Mouse (Mus musculus) heart, adult 2 months (tissue): ENCODE results near the gene Pitpnc1. TPM values are rescaled to one million over a fixed set of nuclear protein-coding genes. Genes with fewer than 3 reads are reported as not detected.

ENCODE experiments used
- DNase-seq, 2 experiments: peaks; one replicate each; pipeline ENCODE4 v3.0.0; 2021
- H3K27ac ChIP-seq: fragments of 200-600 bp; 2 replicates; pipeline ENCODE4 v1.8.1; 2022
- H3K27me3 ChIP-seq: fragments of 200-500 bp; 2 replicates; pipeline ENCODE4 v1.6.1; 2012; ENCODE audit warnings: mild to moderate bottlenecking, low read length, inconsistent platforms, mixed read lengths; ENCODE audit not compliant: control insufficient read depth, insufficient read depth
- H3K36me3 ChIP-seq: fragments of 200-500 bp; 2 replicates; pipeline ENCODE4 v1.6.1; 2012; ENCODE audit warnings: low read length, inconsistent platforms; ENCODE audit not compliant: control insufficient read depth, insufficient read depth
- H3K4me1 ChIP-seq: fragments of 200-500 bp; 2 replicates; pipeline ENCODE4 v1.6.1; 2011; ENCODE audit warnings: low read length; ENCODE audit not compliant: control insufficient read depth, insufficient read depth
- H3K4me3 ChIP-seq: fragments of 200-600 bp; 2 replicates; pipeline ENCODE4 v1.8.1; 2022
- H3K79me2 ChIP-seq: fragments of 200-500 bp; replicated peaks from 2 replicates; pipeline ENCODE4 v1.6.1; 2012; ENCODE audit warnings: mild to moderate bottlenecking, inconsistent platforms, low read length, moderate library complexity, mixed read lengths; ENCODE audit not compliant: control insufficient read depth, insufficient read depth
- H3K9ac ChIP-seq: fragments of 200-500 bp; 2 replicates; pipeline ENCODE4 v1.6.1; 2012; ENCODE audit warnings: low read depth, mild to moderate bottlenecking, control low read depth, inconsistent platforms, low read length, mixed read lengths
- CTCF ChIP-seq: fragments of 200-600 bp; IDR thresholded peaks from 2 replicates; pipeline ENCODE4 v1.8.1; 2022; ENCODE audit warnings: antibody characterized with exemption, mild to moderate bottlenecking, moderate library complexity
- EP300 ChIP-seq: fragments of 200-500 bp; IDR thresholded peaks from 2 replicates; pipeline ENCODE4 v1.6.1; 2011; ENCODE audit warnings: low read depth, low read length, control low read depth; ENCODE audit not compliant: insufficient read depth
- POLR2A ChIP-seq: fragments of 200-500 bp; IDR thresholded peaks from 2 replicates; pipeline ENCODE4 v1.6.1; 2011; ENCODE audit warnings: mild to moderate bottlenecking, low read depth, low read length, control low read depth; ENCODE audit not compliant: insufficient read depth
- WGBS: fragments of 180-500 bp; shearing (Covaris S2); methylation state at CpG from one replicate; pipeline ENCODE4 v1.1.7; 2018; 5-methylcytosine and 5-hydroxymethylcytosine counted together
- intact Hi-C: fragments of 180-260 bp; cut with DNase I; formaldehyde crosslinking; loops from one replicate; pipeline ENCODE4 v1.15.1; 2025
- polyA plus RNA-seq: library from polyadenylated mRNA; depleted of rRNA; stranded (reverse); fragments of >200 nt; gene quantifications from 2 replicates; pipeline ENCODE4 v1.2.3, GENCODE M21; 2012
- total RNA-seq, 2 experiments: library from RNA; stranded (reverse); gene quantifications; 2 replicates each; pipeline ENCODE4 v1.2.3; 2021

Gene Pitpnc1
- total and polyA plus RNA-seq, 3 experiments: 22.7 to 68.1 (median 66.4) TPM

DNA sequence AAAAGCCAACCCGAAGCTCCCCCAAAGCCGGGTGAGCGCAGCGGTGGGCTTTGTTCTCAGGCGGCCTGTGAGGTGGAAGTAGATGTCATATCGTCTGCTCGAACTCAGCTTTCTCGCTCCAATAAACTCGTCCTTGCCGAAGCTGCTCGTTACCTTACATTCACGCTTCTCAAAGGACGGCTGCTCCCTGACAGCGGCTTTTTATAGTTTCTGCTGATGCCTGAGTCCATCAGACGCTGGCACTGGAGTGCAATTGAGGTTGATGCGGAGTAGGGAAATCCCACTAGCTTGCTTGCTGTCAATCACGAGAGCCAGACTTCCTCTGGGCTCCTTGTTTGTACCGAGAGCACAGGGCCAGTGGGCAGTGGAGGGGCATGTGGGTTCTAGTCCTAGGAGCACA, 147.3 kb downstream of the Pitpnc1 start:
- Histone ChIP-seq H3K4me3 (no peak overlapping the region), H3K79me2 (peaks cover 2% of the 10 kb centered on the region), H3K27me3 (no peaks in the 10 kb centered on the region), H3K9ac (no peak overlapping the region), H3K36me3 (no peaks in the 10 kb centered on the region), H3K4me1 (peaks cover 5% of the 10 kb centered on the region), H3K27ac (no peak overlapping the region)
- TF ChIP-seq POLR2A: no peak
- no peak for TF ChIP-seq EP300
- peak in 1 of 2 experiments; percentile 36 for DNase-seq
- intact Hi-C loops: no loop called here
- 72% methylated on average over 18 of the region's 18 CpGs for WGBS

DNA sequence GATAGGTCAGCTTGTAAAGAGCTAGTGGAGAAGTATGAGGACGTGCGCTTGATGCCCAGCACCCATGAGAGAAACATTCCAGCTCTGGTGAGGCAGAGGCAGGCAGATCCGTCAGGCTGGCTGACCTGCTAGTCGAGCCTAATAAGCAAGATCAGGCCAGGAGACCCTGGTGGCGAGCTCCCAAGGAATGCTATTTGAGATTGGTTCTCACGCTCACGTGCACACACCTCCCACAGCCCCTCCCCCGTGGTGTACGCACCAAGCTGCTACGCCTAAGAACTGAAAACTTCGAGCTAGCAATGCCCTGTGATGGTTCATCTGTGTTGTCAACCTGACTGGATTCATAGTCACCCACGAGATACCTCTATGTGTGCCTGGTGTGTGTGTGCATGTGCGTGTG, 148.3 kb downstream of the Pitpnc1 start:
- Histone ChIP-seq H3K27me3 (no peaks in the 10 kb centered on the region), H3K27ac (no peak overlapping the region), H3K36me3 (no peaks in the 10 kb centered on the region), H3K79me2 (peaks cover 2% of the 10 kb centered on the region), H3K4me1 (peaks cover 5% of the 10 kb centered on the region), H3K9ac (no peak overlapping the region), H3K4me3 (no peak overlapping the region)
- TF ChIP-seq EP300: no peak
- intact Hi-C loops: no loop called here
- DNase-seq: no peak
- 97% methylated on average over 13 of the region's 13 CpGs for WGBS

DNA sequence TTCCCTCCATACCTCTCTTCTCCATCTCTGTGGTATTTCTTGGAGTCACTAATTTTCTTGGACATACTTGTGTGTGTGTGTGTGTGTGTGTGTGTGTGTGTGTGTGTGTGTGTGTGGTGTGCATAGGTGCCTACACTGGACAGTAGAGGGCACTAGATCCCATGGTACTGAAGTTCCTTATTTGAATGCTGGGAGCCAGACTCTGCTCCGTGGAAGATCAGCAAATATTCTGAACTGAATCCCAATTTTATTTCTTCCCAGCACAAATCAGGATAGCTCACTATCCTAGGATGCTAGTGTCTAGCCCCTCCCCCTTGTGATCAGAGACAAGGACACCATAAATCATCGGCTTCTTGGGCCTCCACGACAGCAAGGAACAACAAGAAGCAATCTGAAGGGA, 148.7 kb downstream of the Pitpnc1 start:
- Histone ChIP-seq H3K4me1 (peaks cover 4% of the 10 kb centered on the region), H3K9ac (no peak overlapping the region), H3K27me3 (no peaks in the 10 kb centered on the region), H3K36me3 (no peaks in the 10 kb centered on the region; the same call in 1 of the 2 replicates), H3K4me3 (no peak overlapping the region), H3K79me2 (peaks cover 2% of the 10 kb centered on the region), H3K27ac (no peak overlapping the region)
- intact Hi-C loops: no loop called here
- no peak for DNase-seq
- 97% methylated on average over 3 of the region's 3 CpGs for WGBS
- TF ChIP-seq POLR2A: no peak
- no peak for TF ChIP-seq CTCF
- TF ChIP-seq EP300: no peak

DNA sequence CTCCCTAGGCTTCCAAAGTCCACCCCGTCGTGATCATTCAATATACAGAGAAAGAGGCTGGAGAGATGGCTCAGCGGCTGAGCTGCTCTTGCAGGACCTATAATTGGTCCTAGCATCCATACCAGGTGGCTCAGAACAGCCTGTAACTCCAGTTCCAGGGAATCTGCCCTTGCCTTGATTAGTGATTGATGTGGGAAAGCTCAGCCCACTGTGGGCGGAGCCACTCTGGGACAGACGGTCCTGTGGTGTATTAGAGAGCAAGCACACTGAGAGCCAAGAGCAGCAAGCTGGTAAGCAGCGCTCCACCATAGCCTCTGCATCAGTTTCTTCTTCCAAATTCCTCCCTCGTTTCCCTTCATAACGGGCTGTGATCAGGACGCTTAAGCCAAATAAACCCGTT, 150.6 kb downstream of the Pitpnc1 start:
- H3K4me3 ChIP-seq: no peak overlapping the region
- no peak overlapping the region for H3K27ac ChIP-seq
- TF ChIP-seq POLR2A (no peak), EP300 (no peak), CTCF (no peak)
- peaks cover 5% of the 10 kb centered on the region for H3K4me1 ChIP-seq
- peaks cover 2% of the 10 kb centered on the region for H3K79me2 ChIP-seq
- DNase-seq: no peak
- peaks cover 9% of the 10 kb centered on the region for H3K36me3 ChIP-seq
- 75% methylated on average over 10 of the region's 10 CpGs for WGBS
- intact Hi-C loops: no loop called here
- no peaks in the 10 kb centered on the region for H3K27me3 ChIP-seq
- no peak overlapping the region for H3K9ac ChIP-seq

DNA sequence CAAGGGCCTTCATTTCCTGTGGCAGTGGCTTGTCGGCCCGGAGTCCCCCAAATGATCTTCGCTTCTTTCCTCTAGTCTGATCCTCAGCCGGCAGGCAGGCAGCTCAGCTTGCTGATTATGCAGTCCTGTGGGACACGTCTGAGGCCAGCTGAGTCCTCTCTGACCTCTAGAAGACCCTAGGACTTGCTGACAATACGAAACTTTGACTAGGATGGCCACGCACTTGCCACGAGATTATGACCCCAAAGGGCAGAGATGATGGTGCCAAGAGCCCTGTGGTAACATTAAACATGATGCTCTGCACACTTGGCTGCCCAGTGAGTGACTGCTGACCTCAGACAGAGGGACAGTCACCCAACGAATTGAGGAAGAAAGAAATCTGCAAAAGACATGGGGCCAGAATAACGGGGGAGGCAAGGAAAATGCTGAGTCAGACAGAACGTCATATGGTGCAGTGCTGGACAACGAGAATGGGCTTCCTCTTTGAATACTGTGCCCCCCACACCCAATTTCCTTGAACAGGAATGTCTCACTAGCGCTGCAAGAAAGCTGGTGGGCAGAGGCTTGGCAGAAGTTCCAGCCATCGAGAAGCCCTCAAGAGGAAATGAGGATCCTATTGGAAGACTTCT, 152.7 kb downstream of the Pitpnc1 start:
- H3K27ac ChIP-seq: peak overlapping the region; percentile 31; the same call in 1 of the 2 replicates
- no peak overlapping the region for H3K9ac ChIP-seq
- H3K4me3 ChIP-seq: no peak overlapping the region
- H3K79me2 ChIP-seq: no peaks in the 10 kb centered on the region
- intact Hi-C loops: no loop called here
- no peaks in the 10 kb centered on the region for H3K27me3 ChIP-seq
- TF ChIP-seq CTCF (no peak), EP300 (no peak), POLR2A (no peak)
- peaks cover 9% of the 10 kb centered on the region for H3K36me3 ChIP-seq
- WGBS: 44% methylated on average over 14 of the region's 14 CpGs
- H3K4me1 ChIP-seq: peaks cover 5% of the 10 kb centered on the region
- peak in 1 of 2 experiments; percentile 60 for DNase-seq

DNA sequence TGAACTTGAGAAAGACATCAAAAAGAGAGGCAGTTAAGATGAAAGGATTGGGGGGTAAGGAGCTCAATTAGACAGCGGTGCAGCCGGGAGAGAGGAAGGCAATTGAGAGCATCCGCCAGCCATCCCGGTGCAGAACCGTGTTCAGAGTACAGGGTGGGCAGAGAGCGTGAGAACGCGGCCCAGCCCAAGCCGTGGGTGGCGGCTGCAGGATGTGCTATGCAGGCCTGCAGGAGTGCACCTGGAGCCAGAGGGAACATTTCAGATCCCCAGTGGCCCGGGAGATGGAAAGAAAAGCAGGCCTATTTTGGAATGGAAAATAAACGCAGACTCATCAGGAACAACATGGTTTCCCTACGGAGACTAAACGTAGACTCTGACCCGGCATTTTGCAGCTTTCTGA, 155.0 kb downstream of the Pitpnc1 start:
- WGBS: 54% methylated on average over 15 of the region's 15 CpGs
- H3K4me3 ChIP-seq: no peak overlapping the region; the same call in 1 of the 2 replicates
- peaks cover 10% of the 10 kb centered on the region for H3K4me1 ChIP-seq
- peak; percentile 35 to 41 for DNase-seq
- H3K9ac ChIP-seq: no peak overlapping the region; the same call in 1 of the 2 replicates
- intact Hi-C loops: no loop called here
- no peak for TF ChIP-seq EP300
- no peak for TF ChIP-seq POLR2A
- TF ChIP-seq CTCF: no peak
- peak overlapping the region; percentile 62 for H3K27ac ChIP-seq
- no peaks in the 10 kb centered on the region for H3K79me2 ChIP-seq
- no peaks in the 10 kb centered on the region for H3K27me3 ChIP-seq
- peaks cover 9% of the 10 kb centered on the region for H3K36me3 ChIP-seq
